Mouse (Mus musculus) hindbrain, embryonic 12.5 days (tissue): ENCODE data around the gene E4f1. TPM values are rescaled to one million over a fixed set of nuclear protein-coding genes. Genes with fewer than 3 reads are reported as not detected.
"Not testable (repeated sequence)": the region's sequence is repeated elsewhere in the genome, so short reads cannot be mapped to it uniquely, and the experiment has no call there.

ENCODE experiments used
- ATAC-seq: fragments of 200-750 bp; cut with Nextera tagmentation; 2 replicates; pipeline ENCODE4 v1.8.0; 2017; ENCODE audit warnings: moderate TSS enrichment; ENCODE audit not compliant: low FRiP score
- H3K27ac ChIP-seq: fragments of 300-500 bp; sonication (generic); 2 replicates; pipeline ENCODE4 v1.5.1; 2016; ENCODE audit warnings: mild to moderate bottlenecking
- H3K27me3 ChIP-seq: fragments of 300-500 bp; sonication (generic); 2 replicates; pipeline ENCODE4 v1.6.1; 2016; ENCODE audit warnings: mild to moderate bottlenecking
- H3K36me3 ChIP-seq: fragments of 300-500 bp; sonication (generic); 2 replicates; pipeline ENCODE4 v1.6.1; 2016; ENCODE audit warnings: mild to moderate bottlenecking
- H3K4me1 ChIP-seq: fragments of 300-500 bp; sonication (generic); 2 replicates; pipeline ENCODE4 v1.6.1; 2016
- H3K4me2 ChIP-seq: fragments of 300-500 bp; sonication (generic); replicated peaks from 2 replicates; pipeline ENCODE4 v1.6.1; 2016; ENCODE audit warnings: mild to moderate bottlenecking
- H3K4me3 ChIP-seq: fragments of 300-500 bp; sonication (generic); 2 replicates; pipeline ENCODE4 v1.5.1; 2016; ENCODE audit warnings: mild to moderate bottlenecking
- H3K9ac ChIP-seq: fragments of 300-500 bp; sonication (generic); 2 replicates; pipeline ENCODE4 v1.6.1; 2016; ENCODE audit warnings: mild to moderate bottlenecking, moderate library complexity
- H3K9me3 ChIP-seq: fragments of 300-500 bp; sonication (generic); replicated peaks from 2 replicates; pipeline ENCODE4 v1.6.1; 2016; ENCODE audit warnings: mild to moderate bottlenecking
- WGBS: fragments of 180-500 bp; shearing (Covaris S2); methylation state at CpG from one replicate; pipeline ENCODE4 v1.1.7; 2016; 5-methylcytosine and 5-hydroxymethylcytosine counted together
- polyA plus RNA-seq: library from polyadenylated mRNA; unstranded; fragments of >200 nt; fragmentation: Nextera tagmentation; extraction: Ambion mirVana; gene quantifications from 2 replicates; pipeline ENCODE4 v1.2.1, GENCODE M21; 2016

Gene E4f1
- polyA plus RNA-seq, 1 experiment from 2014 or later = 39.4 TPM

- Histone ChIP-seq H3K27ac (no peak overlapping the region), H3K4me3 (no peak overlapping the region), H3K9ac (no peak overlapping the region), H3K27me3 (no peaks in the 10 kb centered on the region), H3K4me2 (no peak overlapping the region), H3K36me3 (peaks cover 97% of the 10 kb centered on the region), H3K4me1 (no peaks in the 10 kb centered on the region), H3K9me3 (no peaks in the 10 kb centered on the region)
- no peak for ATAC-seq
- WGBS = 93% methylated on average over 8 of the region's 8 CpGs
Measured at GRCm38 (mm10) chr17:24446590-24446989, 23.5 kb downstream of the E4f1 start.

- no peaks in the 10 kb centered on the region for H3K27me3 ChIP-seq
- H3K4me2 ChIP-seq = no peak overlapping the region
- H3K27ac ChIP-seq = no peak overlapping the region
- WGBS = 95% methylated on average over 4 of the region's 4 CpGs
- no peak for ATAC-seq
- H3K4me3 ChIP-seq = no peak overlapping the region
- no peak overlapping the region for H3K9ac ChIP-seq
- no peaks in the 10 kb centered on the region for H3K9me3 ChIP-seq
- no peaks in the 10 kb centered on the region for H3K4me1 ChIP-seq
- H3K36me3 ChIP-seq = peaks cover 97% of the 10 kb centered on the region
Measured at GRCm38 (mm10) chr17:24443409-24443808, 26.7 kb downstream of the E4f1 start.

- 84% methylated on average over 7 of the region's 7 CpGs for whole genome bisulfite sequencing
- Histone ChIP-seq H3K4me2 (no peak within 1 kb of the TSS), H3K36me3 (peaks cover 93% of the 10 kb centered on the region), H3K9ac (no peak within 1 kb of the TSS), H3K27ac (no peak within 1 kb of the TSS), H3K4me3 (no peak within 1 kb of the TSS), H3K9me3 (no peaks in the 10 kb centered on the region), H3K4me1 (no peaks in the 10 kb centered on the region), H3K27me3 (no peaks in the 10 kb centered on the region)
- no peak for ATAC-seq
Measured at GRCm38 (mm10) chr17:24442632-24443155, 27.4 kb downstream of the E4f1 start, which contains the start of gene Dnase1l2. Gene Dnase1l2 (minus strand): TSS chr17:24443105.

GRCm38 (mm10) chr17:24442107-24442506, 28.0 kb downstream of the E4f1 start:
- ATAC-seq = no peak
- no peaks in the 10 kb centered on the region for H3K27me3 ChIP-seq
- H3K4me3 ChIP-seq = no peak overlapping the region
- no peaks in the 10 kb centered on the region for H3K9me3 ChIP-seq
- 92% methylated on average over 14 of the region's 14 CpGs for WGBS
- H3K9ac ChIP-seq = no peak overlapping the region
- peaks cover 87% of the 10 kb centered on the region for H3K36me3 ChIP-seq
- no peak overlapping the region for H3K4me2 ChIP-seq
- no peak overlapping the region for H3K27ac ChIP-seq
- no peaks in the 10 kb centered on the region for H3K4me1 ChIP-seq

GRCm38 (mm10) chr17:24441148-24441547, 29.0 kb downstream of the E4f1 start:
- WGBS = 44% methylated on average over 2 of the region's 2 CpGs
- Histone ChIP-seq H3K9me3 (no peaks in the 10 kb centered on the region), H3K4me3 (no peak overlapping the region), H3K9ac (no peak overlapping the region), H3K4me2 (no peak overlapping the region), H3K27me3 (no peaks in the 10 kb centered on the region), H3K4me1 (no peaks in the 10 kb centered on the region), H3K27ac (no peak overlapping the region), H3K36me3 (peaks cover 77% of the 10 kb centered on the region)
- no peak for ATAC-seq

- Histone ChIP-seq H3K27ac (no peak overlapping the region), H3K4me3 (no peak overlapping the region), H3K9ac (no peak overlapping the region), H3K36me3 (peaks cover 69% of the 10 kb centered on the region), H3K9me3 (no peaks in the 10 kb centered on the region), H3K27me3 (no peaks in the 10 kb centered on the region), H3K4me2 (no peak overlapping the region), H3K4me1 (no peaks in the 10 kb centered on the region)
- ATAC-seq = no peak
- 87% methylated on average over 8 of the region's 8 CpGs for WGBS
Measured at GRCm38 (mm10) chr17:24440377-24440776, 29.7 kb downstream of the E4f1 start.

GRCm38 (mm10) chr17:24437016-24437415, 33.1 kb downstream of the E4f1 start:
- no peaks in the 10 kb centered on the region for H3K9me3 ChIP-seq
- H3K36me3 ChIP-seq = peaks cover 46% of the 10 kb centered on the region
- H3K4me1 ChIP-seq = no peaks in the 10 kb centered on the region
- H3K4me3 ChIP-seq = no peak overlapping the region
- no peaks in the 10 kb centered on the region for H3K27me3 ChIP-seq
- no peak overlapping the region for H3K27ac ChIP-seq
- H3K9ac ChIP-seq = no peak overlapping the region
- 77% methylated on average over 5 of the region's 5 CpGs for WGBS
- ATAC-seq = no peak
- H3K4me2 ChIP-seq = no peak overlapping the region

GRCm38 (mm10) chr17:24429201-24429983, 40.7 kb downstream of the E4f1 start:
- no peaks in the 10 kb centered on the region for H3K27me3 ChIP-seq

GRCm38 (mm10) chr17:24427170-24427557, 42.9 kb downstream of the E4f1 start:
- H3K36me3 ChIP-seq = peaks cover 33% of the 10 kb centered on the region
- H3K27me3 ChIP-seq = no peaks in the 10 kb centered on the region
- WGBS = 6% methylated on average over 8 of the region's 8 CpGs
- ATAC-seq = no peak
- no peaks in the 10 kb centered on the region for H3K9me3 ChIP-seq
- H3K27ac ChIP-seq = peak overlapping the region; percentile 93; the same call in 1 of the 2 replicates
- peak overlapping the region; percentile 83 for H3K9ac ChIP-seq
- H3K4me2 ChIP-seq = peak overlapping the region; percentile 59
- H3K4me3 ChIP-seq = peak overlapping the region; percentile 68
- H3K4me1 ChIP-seq = peaks cover 4% of the 10 kb centered on the region

More at GRCm38 (mm10) chr17:24429201-24429983, 40.7 kb downstream of the E4f1 start:
- Histone ChIP-seq H3K9ac (no peak overlapping the region), H3K4me3 (no peak overlapping the region), H3K27ac (no peak overlapping the region), H3K4me2 (no peak overlapping the region), H3K4me1 (peaks cover 4% of the 10 kb centered on the region), H3K9me3 (no peaks in the 10 kb centered on the region), H3K36me3 (peaks cover 15% of the 10 kb centered on the region)
- 86% methylated on average over 14 of the region's 14 CpGs for WGBS
- no peak for ATAC-seq

GRCm38 (mm10) chr17:24426471-24427169, 43.5 kb downstream of the E4f1 start, which contains the start of gene Eci1:
Gene Eci1 (plus strand): TSS chr17:24426641.
- Histone ChIP-seq H3K9ac (peak within 1 kb of the TSS; percentile 83), H3K4me1 (peaks cover 4% of the 10 kb centered on the region), H3K36me3 (peaks cover 39% of the 10 kb centered on the region), H3K27me3 (no peaks in the 10 kb centered on the region), H3K4me3 (peak within 1 kb of the TSS; percentile 68), H3K4me2 (peak within 1 kb of the TSS; percentile 59), H3K9me3 (no peaks in the 10 kb centered on the region), H3K27ac (peak within 1 kb of the TSS; percentile 93)
- under 1% methylated on average over 48 of the region's 48 CpGs for WGBS
- peak; percentile 96 for ATAC-seq

- peaks cover 46% of the 10 kb centered on the region for H3K36me3 ChIP-seq
- no peaks in the 10 kb centered on the region for H3K27me3 ChIP-seq
- H3K4me2 ChIP-seq = no peak overlapping the region
- 95% methylated on average over 7 of the region's 7 CpGs for WGBS
- H3K27ac ChIP-seq = peak overlapping the region; percentile 93
- H3K4me3 ChIP-seq = 0 out of 2 replicates have a peak overlapping the region, but pooled peaks have one; percentile 68
- peaks cover 4% of the 10 kb centered on the region for H3K4me1 ChIP-seq
- no peak overlapping the region for H3K9ac ChIP-seq
- no peaks in the 10 kb centered on the region for H3K9me3 ChIP-seq
- no peak for ATAC-seq
Measured at GRCm38 (mm10) chr17:24425905-24426304, 44.2 kb downstream of the E4f1 start.

- ATAC-seq, H3K4me1 ChIP-seq, H3K27ac ChIP-seq, H3K9me3 ChIP-seq, H3K4me3 ChIP-seq, H3K9ac ChIP-seq, H3K27me3 ChIP-seq, H3K4me2 ChIP-seq: not testable (repeated sequence)
- peaks cover 49% of the 10 kb centered on the region for H3K36me3 ChIP-seq
- WGBS = 92% methylated on average over 6 of the region's 8 CpGs
Measured at GRCm38 (mm10) chr17:24425326-24425725, 44.8 kb downstream of the E4f1 start.
